Mouse (Mus musculus): ENCODE data around the gene Pglyrp1.

DNA sequence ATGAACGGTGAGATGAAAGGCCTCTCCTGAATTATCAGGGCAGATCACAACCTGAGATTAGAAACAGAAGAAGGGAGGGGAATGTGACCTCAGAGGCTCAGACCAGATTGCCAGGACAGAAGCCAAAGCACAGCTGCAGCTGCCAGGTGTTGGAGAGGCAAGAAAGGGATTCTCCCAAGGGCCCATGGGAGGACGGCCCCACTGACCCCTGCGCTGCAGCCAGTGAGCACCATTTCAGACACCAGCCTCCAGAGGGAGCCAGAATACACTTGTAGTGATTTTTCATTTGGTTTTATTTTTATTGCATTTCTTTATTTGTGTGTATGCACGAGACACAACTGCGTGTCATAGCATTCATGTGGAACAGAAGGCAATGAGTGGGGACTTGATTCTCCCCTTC is 25.4 kb downstream of the Pglyrp1 start:
- no peak for TF ChIP-seq POLR2A (IDR thresholded peaks at IDR 0.05; ENCODE audit: borderline replicate concordance, insufficient read depth, low read length)
- peak; percentile 69 for TF ChIP-seq CTCF (IDR thresholded peaks at IDR 0.05; ENCODE audit: borderline replicate concordance, insufficient read depth, low read depth, low read length)
